Mouse (Mus musculus) CD4-positive, CD25-positive, alpha-beta regulatory T cell, adult 2 months (primary cell): ENCODE measurements around the gene Stx6.

Source experiments
- DNase-seq: peaks from one replicate; pipeline ENCODE4 v3.0.0-alpha.2; 2012; ENCODE audit warnings: low read depth, low spot score

Stx6 gene

DNA sequence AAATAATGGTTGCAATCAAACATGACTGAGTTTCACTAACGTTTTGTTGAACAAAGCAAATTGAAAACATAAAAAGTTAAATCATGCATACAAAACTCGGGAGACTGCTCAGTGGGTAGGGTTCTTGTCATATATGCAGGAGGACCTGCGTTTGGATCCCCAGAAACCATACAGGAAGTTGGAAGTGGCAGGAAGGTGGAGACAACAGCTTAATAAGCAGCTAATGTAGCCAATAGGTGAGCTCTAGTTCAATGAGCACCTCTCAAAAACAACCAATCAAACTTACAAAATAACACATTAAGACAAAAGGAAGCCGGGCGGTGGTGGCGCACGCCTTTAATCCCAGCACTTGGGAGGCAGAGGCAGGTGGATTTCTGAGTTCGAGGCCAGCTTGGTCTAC is 95.8 kb downstream of the Stx6 start:
- DNase-seq = no peak
